Mouse (Mus musculus): ENCODE measurements around the gene Kbtbd12. TPM values are rescaled to one million over a fixed set of nuclear protein-coding genes. Genes with fewer than 3 reads are reported as not detected.

The Kbtbd12 gene
- not detected in 2 replicates for total RNA-seq (2017)

- ATAC-seq (ENCODE audit: extremely low read depth, insufficient number of reproducible peaks, low FRiP score, poor library complexity, severe bottlenecking) = no peak
Observed at GRCm38 (mm10) chr6:88637611-88638301, at the start of gene Kbtbd12. Gene Kbtbd12 (minus strand): TSS chr6:88637950.

GRCm38 (mm10) chr6:88683380-88684053 lies 45.8 kb upstream of the Kbtbd12 start:
- ATAC-seq (ENCODE audit: extremely low read depth, insufficient number of reproducible peaks, low FRiP score, poor library complexity, severe bottlenecking) = no peak

- ATAC-seq (ENCODE audit: extremely low read depth, insufficient number of reproducible peaks, low FRiP score, poor library complexity, severe bottlenecking) = no peak
Observed at GRCm38 (mm10) chr6:88681026-88681425, 43.3 kb upstream of the Kbtbd12 start.

GRCm38 (mm10) chr6:88677738-88678137 lies 40.0 kb upstream of the Kbtbd12 start:
- no peak for ATAC-seq (ENCODE audit: extremely low read depth, insufficient number of reproducible peaks, low FRiP score, poor library complexity, severe bottlenecking)

GRCm38 (mm10) chr6:88676753-88677736 lies 39.3 kb upstream of the Kbtbd12 start:
- ATAC-seq (ENCODE audit: extremely low read depth, insufficient number of reproducible peaks, low FRiP score, poor library complexity, severe bottlenecking) = no peak

GRCm38 (mm10) chr6:88675815-88676214 lies 38.1 kb upstream of the Kbtbd12 start:
- ATAC-seq (ENCODE audit: extremely low read depth, insufficient number of reproducible peaks, low FRiP score, poor library complexity, severe bottlenecking) = no peak

GRCm38 (mm10) chr6:88662284-88662683 lies 24.5 kb upstream of the Kbtbd12 start:
- no peak for ATAC-seq (ENCODE audit: extremely low read depth, insufficient number of reproducible peaks, low FRiP score, poor library complexity, severe bottlenecking)

GRCm38 (mm10) chr6:88661696-88662095 lies 23.9 kb upstream of the Kbtbd12 start:
- ATAC-seq (ENCODE audit: extremely low read depth, insufficient number of reproducible peaks, low FRiP score, poor library complexity, severe bottlenecking) = no peak

GRCm38 (mm10) chr6:88647564-88648295 lies 10.0 kb upstream of the Kbtbd12 start:
- ATAC-seq (ENCODE audit: extremely low read depth, insufficient number of reproducible peaks, low FRiP score, poor library complexity, severe bottlenecking) = no peak

GRCm38 (mm10) chr6:88644786-88645185 lies 7.0 kb upstream of the Kbtbd12 start:
- no peak for ATAC-seq (ENCODE audit: extremely low read depth, insufficient number of reproducible peaks, low FRiP score, poor library complexity, severe bottlenecking)

GRCm38 (mm10) chr6:88641346-88641920 lies 3.7 kb upstream of the Kbtbd12 start:
- ATAC-seq (ENCODE audit: extremely low read depth, insufficient number of reproducible peaks, low FRiP score, poor library complexity, severe bottlenecking) = no peak

GRCm38 (mm10) chr6:88640331-88640730 lies 2.6 kb upstream of the Kbtbd12 start:
- ATAC-seq (ENCODE audit: extremely low read depth, insufficient number of reproducible peaks, low FRiP score, poor library complexity, severe bottlenecking) = no peak

- ATAC-seq (ENCODE audit: extremely low read depth, insufficient number of reproducible peaks, low FRiP score, poor library complexity, severe bottlenecking) = no peak
Observed at GRCm38 (mm10) chr6:88639921-88640320, 2.2 kb upstream of the Kbtbd12 start.

GRCm38 (mm10) chr6:88639372-88639920 lies 1.7 kb upstream of the Kbtbd12 start:
- no peak for ATAC-seq (ENCODE audit: extremely low read depth, insufficient number of reproducible peaks, low FRiP score, poor library complexity, severe bottlenecking)

GRCm38 (mm10) chr6:88638917-88639316 lies 1.2 kb upstream of the Kbtbd12 start:
- ATAC-seq (ENCODE audit: extremely low read depth, insufficient number of reproducible peaks, low FRiP score, poor library complexity, severe bottlenecking) = no peak

GRCm38 (mm10) chr6:88635881-88636754 lies 1.6 kb downstream of the Kbtbd12 start:
- no peak for ATAC-seq (ENCODE audit: extremely low read depth, insufficient number of reproducible peaks, low FRiP score, poor library complexity, severe bottlenecking)

GRCm38 (mm10) chr6:88631293-88631692 lies 6.5 kb downstream of the Kbtbd12 start:
- no peak for ATAC-seq (ENCODE audit: extremely low read depth, insufficient number of reproducible peaks, low FRiP score, poor library complexity, severe bottlenecking)

Data from neutrophil, adult 5-6 weeks (primary cell).